ENCODE assay signal across 16 mouse cellular contexts in the genomic region with DNA sequence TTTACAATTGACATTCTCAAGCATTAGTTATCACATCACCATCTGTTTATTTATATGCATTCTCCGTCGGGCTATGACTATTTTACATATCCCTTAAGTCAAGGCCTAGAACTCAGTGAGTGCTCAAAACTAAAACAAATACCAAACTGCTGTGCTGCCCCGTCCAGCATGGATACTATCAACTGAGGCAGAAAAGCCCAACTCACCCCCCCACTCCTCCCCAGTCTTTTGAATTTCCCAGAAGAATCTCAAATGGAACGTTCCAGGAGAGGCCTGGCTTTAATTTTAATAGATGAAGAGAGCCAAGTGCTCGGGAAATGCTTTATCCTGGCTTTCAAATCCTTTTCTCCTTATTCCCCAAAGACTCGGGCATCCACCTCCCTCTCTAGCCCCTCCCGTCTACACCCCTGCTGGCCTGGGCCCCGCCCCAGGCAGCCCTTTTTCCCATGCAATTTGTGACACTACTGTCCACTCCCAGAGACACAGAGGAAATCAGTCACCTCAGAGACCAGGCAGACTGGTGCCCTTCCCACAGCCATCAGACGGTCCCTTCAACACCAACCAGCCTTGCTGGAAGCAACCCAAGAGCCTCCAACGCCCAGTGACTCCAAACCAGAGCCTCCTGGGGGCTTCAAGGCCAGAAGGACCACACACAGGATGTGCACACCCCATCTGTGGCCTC.
DNase-seq lines count a peak whose midpoint lies in the region; ATAC-seq lines count a peak whose summit lies in the region.
"Had no signal": no experiment of that assay in that cellular context is flagged by ENCODE, and none has a peak within 500 bp of the region (broad histone marks: within the 10 kb centered on the region; RNA-seq: fewer than 3 reads in every experiment).

No protein-coding gene starts in this region.

- H3K4me1 ChIP-seq in heart, embryonic 15.5 days (replicated peaks), result peaks cover 36% of the 10 kb centered on the region
- no peaks in the 10 kb centered on the region for H3K4me1 ChIP-seq in kidney, embryonic 14.5 days (ENCODE audit: control insufficient read depth, insufficient read depth, low read length)
- H3K4me1 ChIP-seq: neural tube, embryonic 15.5 days had no signal

- H3K27me3 ChIP-seq in heart, embryonic 15.5 days, result no peaks in the 10 kb centered on the region
- no peaks in the 10 kb centered on the region for H3K27me3 ChIP-seq in kidney, embryonic 14.5 days (ENCODE audit: control insufficient read depth, insufficient read depth, low read length)
- H3K27me3 ChIP-seq: limb, embryonic 12.5 days; neural tube, embryonic 15.5 days had no signal

- H3K9ac ChIP-seq in heart, embryonic 15.5 days, result no peak overlapping the region
- no peak overlapping the region for H3K9ac ChIP-seq in kidney, embryonic 14.5 days (ENCODE audit: low read depth, low read length)
- H3K9ac ChIP-seq: limb, embryonic 12.5 days; neural tube, embryonic 15.5 days had no signal

- 54% methylated on average over 10 of the region's 10 CpGs for WGBS in heart, embryonic 15.5 days
- 75% methylated on average over 10 of the region's 10 CpGs for WGBS in kidney, embryonic 14.5 days

- no peak overlapping the region for H3K4me2 ChIP-seq in heart, embryonic 15.5 days
- H3K4me2 ChIP-seq in kidney, embryonic 14.5 days (replicated peaks; ENCODE audit: low read depth, low read length), result no peak overlapping the region
- H3K4me2 ChIP-seq: limb, embryonic 12.5 days; neural tube, embryonic 15.5 days had no signal

- no peak overlapping the region for H3K4me3 ChIP-seq in heart, embryonic 15.5 days
- H3K4me3 ChIP-seq in kidney, embryonic 14.5 days (ENCODE audit: low read length), result no peak overlapping the region
- H3K4me3 ChIP-seq: limb, embryonic 12.5 days; neural tube, embryonic 15.5 days had no signal

- peak; percentile 16; the same call in 1 of the 2 replicates for ATAC-seq in heart, embryonic 15.5 days (replicated peaks; ENCODE audit: insufficient number of reproducible peaks, insufficient read depth, low FRiP score, low read depth)
- ATAC-seq in kidney, embryonic 14.5 days (ENCODE audit: low FRiP score, low TSS enrichment), result no peak
- ATAC-seq: forebrain, embryonic 14.5 days; inflammation-experienced regulatory T-cells, adult 6 months had no signal

- peak; percentile 95 for DNase-seq in heart, adult 11 months
- DNase-seq in heart, adult 8-10 months (ENCODE audit: low spot score), result no peak
- DNase-seq in testis, postnatal 10 days (ENCODE audit: low spot score), result peak; percentile 46
- no peak for DNase-seq in testis, postnatal 14 days (ENCODE audit: low spot score)
- no peak for DNase-seq in ovary, adult 18-20 months (ENCODE audit: low spot score)
- DNase-seq in left cerebral cortex, adult 18-20 months (ENCODE audit: low spot score in 2 of 2), result no peak
- DNase-seq: adrenal gland, adult 8-10 months; B cell, adult 2 months; cerebellum, adult 9-11 months; lung, adult 18-20 months had no signal

- no peaks in the 10 kb centered on the region for H3K36me3 ChIP-seq in heart, embryonic 15.5 days
- no peaks in the 10 kb centered on the region for H3K36me3 ChIP-seq in kidney, embryonic 14.5 days (ENCODE audit: control insufficient read depth, insufficient read depth, low read length)
- H3K36me3 ChIP-seq: limb, embryonic 12.5 days; neural tube, embryonic 15.5 days had no signal

- no peaks in the 10 kb centered on the region for H3K9me3 ChIP-seq in heart, embryonic 15.5 days (replicated peaks)
- H3K9me3 ChIP-seq in kidney, embryonic 14.5 days (ENCODE audit: control insufficient read depth, low read length), result no peaks in the 10 kb centered on the region
- H3K9me3 ChIP-seq: limb, embryonic 12.5 days; neural tube, embryonic 15.5 days had no signal

- peak overlapping the region; percentile 37; the same call in 1 of the 2 replicates for H3K27ac ChIP-seq in heart, embryonic 15.5 days
- no peak overlapping the region for H3K27ac ChIP-seq in kidney, embryonic 14.5 days (ENCODE audit: low read depth, low read length)
- H3K27ac ChIP-seq: limb, embryonic 12.5 days; neural tube, embryonic 15.5 days had no signal

Comparison
In these comparisons a context has a peak if more than half of its experiments do, and no peak if none do; other contexts are left out.
1. DNase-seq: peak in heart, adult 11 months (single experiment) and testis, postnatal 10 days (single experiment); none in heart, adult 8-10 months (single experiment), testis, postnatal 14 days (single experiment), ovary, adult 18-20 months (single experiment) and left cerebral cortex, adult 18-20 months (0 of 2).